Mouse (Mus musculus) cerebellum, adult 2 months (tissue): Measurements from ENCODE around the gene Kcnc4. TPM values are rescaled to one million over a fixed set of nuclear protein-coding genes. Genes with fewer than 3 reads are reported as not detected.
A peak's percentile ranks its signal among the peaks of the same experiment; 100 is the strongest.

Source experiments
- DNase-seq, 2 experiments: peaks; one replicate each; pipeline ENCODE4 v3.0.0; 2021
- H3K27ac ChIP-seq: fragments of 200-500 bp; 2 replicates; pipeline ENCODE4 v1.5.1; 2012; ENCODE audit warnings: low read length, control low read depth, inconsistent platforms; ENCODE audit not compliant: insufficient read depth
- H3K27me3 ChIP-seq: fragments of 200-500 bp; 2 replicates; pipeline ENCODE4 v1.6.1; 2012; ENCODE audit warnings: inconsistent platforms, mild to moderate bottlenecking, low read length, moderate library complexity; ENCODE audit not compliant: control insufficient read depth, insufficient read depth
- H3K4me1 ChIP-seq: fragments of 200-500 bp; 2 replicates; pipeline ENCODE4 v1.6.1; 2011; ENCODE audit warnings: low read length; ENCODE audit not compliant: control insufficient read depth, insufficient read depth
- H3K4me3 ChIP-seq: fragments of 200-500 bp; replicated peaks from 2 replicates; pipeline ENCODE3; 2011; ENCODE audit warnings: mild to moderate bottlenecking, low read depth, low read length, control low read depth; ENCODE audit not compliant: insufficient read depth
- CTCF ChIP-seq: fragments of 200-500 bp; IDR thresholded peaks from 2 replicates; pipeline ENCODE4 v1.5.1; 2011; ENCODE audit warnings: low read depth, mild to moderate bottlenecking, control low read depth, low read length, moderate library complexity, borderline replicate concordance; ENCODE audit not compliant: insufficient read depth
- POLR2A ChIP-seq: fragments of 200-500 bp; IDR thresholded peaks from 2 replicates; pipeline ENCODE4 v1.6.1; 2011; ENCODE audit warnings: low read length, control low read depth, borderline replicate concordance; ENCODE audit not compliant: insufficient read depth
- WGBS: fragments of 180-500 bp; shearing (Covaris S2); methylation state at CpG from one replicate; pipeline ENCODE4 v1.1.7; 2018; 5-methylcytosine and 5-hydroxymethylcytosine counted together
- polyA plus RNA-seq: library from polyadenylated mRNA; depleted of rRNA; stranded (reverse); fragments of >200 nt; gene quantifications from 2 replicates; pipeline ENCODE4 v1.2.3, GENCODE M21; 2012

The Kcnc4 gene
- polyA plus RNA-seq, 1 experiment, result 62.3 TPM

DNA sequence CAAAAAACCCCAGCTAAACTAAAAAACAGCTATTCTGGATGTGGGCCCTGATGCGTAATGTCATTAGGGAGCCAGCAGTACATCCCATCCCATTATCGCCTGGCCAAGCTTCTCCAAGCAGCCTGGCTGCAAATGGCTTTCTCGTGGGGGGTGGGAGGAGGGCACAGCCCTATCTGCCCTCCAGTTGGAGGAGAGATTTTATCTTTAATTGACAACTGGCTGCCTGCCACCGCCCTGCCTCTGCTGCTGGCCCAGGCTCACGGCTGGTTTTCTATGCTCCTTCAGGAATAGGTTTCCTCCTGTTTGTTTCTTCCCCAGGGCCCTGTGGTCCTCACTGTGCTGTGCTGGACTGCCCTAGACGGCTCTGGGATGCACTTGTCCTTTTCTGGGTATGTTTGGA, 22.9 kb downstream of the Kcnc4 start:
- H3K4me1 ChIP-seq, result peaks cover 3% of the 10 kb centered on the region
- no peak for DNase-seq
- WGBS, result 31% methylated on average over 6 of the region's 6 CpGs
- H3K27me3 ChIP-seq, result no peaks in the 10 kb centered on the region; the same call in 1 of the 2 replicates
- H3K4me3 ChIP-seq, result no peak overlapping the region
- H3K27ac ChIP-seq, result no peak overlapping the region
- TF ChIP-seq CTCF (no peak), POLR2A (no peak)

DNA sequence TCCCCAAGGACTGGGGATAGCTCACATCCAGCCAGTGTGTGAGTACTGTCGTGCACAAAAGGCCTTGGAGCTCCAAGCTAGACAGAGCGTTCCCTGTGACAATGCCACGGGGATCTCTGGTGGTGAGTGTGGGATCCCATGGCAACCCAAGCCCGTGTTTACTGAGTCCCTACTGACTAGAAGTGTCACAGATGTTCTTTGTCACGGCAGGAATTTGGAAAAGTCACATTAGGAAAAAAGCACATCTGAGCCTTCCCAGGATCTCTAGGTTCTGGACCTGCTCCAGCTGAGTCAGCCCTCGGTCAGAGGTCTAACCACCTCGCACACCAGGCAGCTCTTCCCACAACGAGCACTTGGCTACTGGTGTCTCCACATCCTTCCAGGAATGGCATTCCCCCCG, 25.7 kb downstream of the Kcnc4 start:
- TF ChIP-seq POLR2A, result no peak
- TF ChIP-seq CTCF, result no peak
- DNase-seq, result no peak
- H3K27ac ChIP-seq, result no peak overlapping the region
- H3K27me3 ChIP-seq, result no peaks in the 10 kb centered on the region; the same call in 1 of the 2 replicates
- H3K4me1 ChIP-seq, result no peaks in the 10 kb centered on the region; the same call in 1 of the 2 replicates
- WGBS, result 44% methylated on average over 9 of the region's 9 CpGs
- H3K4me3 ChIP-seq, result no peak overlapping the region

DNA sequence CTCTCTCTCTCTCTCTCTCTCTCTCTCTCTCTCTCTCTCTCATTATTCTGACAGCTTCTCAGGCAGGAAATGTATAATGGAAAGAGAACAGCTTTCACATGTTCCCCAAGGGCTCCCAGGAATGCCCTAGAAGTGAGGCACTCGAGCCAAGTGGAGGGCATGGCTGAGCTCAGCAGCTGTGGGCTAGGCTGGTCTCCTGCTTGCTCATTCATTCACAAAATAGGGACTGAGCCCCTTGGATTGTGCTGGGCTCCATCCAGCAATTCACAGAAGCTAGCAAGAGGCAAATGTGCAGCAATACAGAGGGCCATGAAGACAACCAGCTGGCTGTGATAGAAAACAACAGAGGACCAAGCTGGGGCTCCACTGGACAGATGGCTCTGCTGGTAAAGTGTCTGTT, 28.1 kb downstream of the Kcnc4 start:
- 19% methylated on average over 1 of the region's 1 CpGs for WGBS
- no peak for DNase-seq
- Histone ChIP-seq H3K4me1 (no peaks in the 10 kb centered on the region), H3K27me3 (no peaks in the 10 kb centered on the region; the same call in 1 of the 2 replicates), H3K27ac (no peak overlapping the region), H3K4me3 (no peak overlapping the region)
- TF ChIP-seq POLR2A, result no peak
- no peak for TF ChIP-seq CTCF

DNA sequence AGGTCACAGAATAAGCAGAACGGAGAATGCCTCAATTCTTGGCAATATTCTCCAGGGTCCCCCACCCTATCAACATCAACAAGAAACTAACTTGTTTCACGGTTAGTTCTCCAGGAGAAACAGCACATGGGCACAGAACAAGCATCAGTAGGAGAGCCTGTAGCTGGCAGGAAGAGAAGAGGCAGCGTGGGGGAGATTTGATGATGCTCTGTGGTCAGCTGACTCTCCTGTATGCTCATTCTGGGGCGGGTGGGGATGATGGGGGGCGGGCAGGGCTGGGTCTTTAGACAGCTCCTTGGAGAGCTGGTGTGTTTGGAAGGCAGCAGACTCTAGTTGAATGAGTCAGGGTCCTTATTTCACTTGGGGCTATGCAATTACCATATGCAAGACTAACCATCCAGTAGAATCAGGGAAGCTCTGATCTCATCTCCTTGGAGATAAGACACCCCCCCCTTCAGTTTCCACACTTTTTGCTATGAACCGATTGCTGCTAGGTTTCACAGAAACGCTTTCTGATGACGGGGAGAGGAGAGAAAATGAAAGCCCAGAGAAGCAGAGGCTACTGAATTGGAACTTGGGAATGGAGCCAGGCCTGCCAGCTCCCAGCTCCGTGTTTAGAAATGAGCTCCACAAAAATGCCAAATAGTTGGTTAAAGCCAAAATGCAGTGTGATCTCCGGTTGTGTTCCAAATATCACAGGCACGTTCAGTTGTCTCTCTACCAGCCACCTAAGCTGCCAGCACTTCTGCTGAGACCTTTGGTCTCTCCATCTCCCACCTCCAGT, 34.9 kb downstream of the Kcnc4 start:
- no peak overlapping the region for H3K4me3 ChIP-seq
- TF ChIP-seq CTCF, result no peak
- no peak for TF ChIP-seq POLR2A
- 19% methylated on average over 11 of the region's 11 CpGs for WGBS
- H3K27me3 ChIP-seq, result no peaks in the 10 kb centered on the region
- peaks cover 3% of the 10 kb centered on the region; the same call in 1 of the 2 replicates for H3K4me1 ChIP-seq
- peak; percentile 28 to 40 for DNase-seq
- no peak overlapping the region for H3K27ac ChIP-seq

DNA sequence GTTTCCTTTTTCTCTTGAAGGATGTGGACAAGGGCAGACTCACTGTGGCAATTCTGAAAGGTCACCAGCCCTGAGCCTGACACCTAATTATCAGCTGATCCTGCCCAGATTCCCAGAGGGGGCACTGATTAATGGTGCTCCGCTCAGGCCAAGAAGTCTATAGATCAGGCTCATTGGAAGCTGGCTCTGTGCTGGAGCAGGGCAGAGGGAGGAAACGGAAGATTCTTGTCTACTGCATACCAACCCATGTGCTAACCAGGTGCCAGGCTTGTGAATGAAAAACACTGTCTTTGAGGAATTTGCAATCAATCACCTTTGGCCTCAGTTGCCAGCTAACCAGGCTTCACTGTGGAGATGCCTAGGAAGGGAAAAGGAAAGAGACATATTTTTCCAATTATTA, 39.2 kb downstream of the Kcnc4 start:
- TF ChIP-seq CTCF (no peak), POLR2A (no peak)
- Histone ChIP-seq H3K4me3 (no peak overlapping the region), H3K27ac (no peak overlapping the region), H3K27me3 (no peaks in the 10 kb centered on the region; the same call in 1 of the 2 replicates), H3K4me1 (peaks cover 6% of the 10 kb centered on the region; the same call in 1 of the 2 replicates)
- 89% methylated on average over 2 of the region's 2 CpGs for WGBS
- no peak for DNase-seq

DNA sequence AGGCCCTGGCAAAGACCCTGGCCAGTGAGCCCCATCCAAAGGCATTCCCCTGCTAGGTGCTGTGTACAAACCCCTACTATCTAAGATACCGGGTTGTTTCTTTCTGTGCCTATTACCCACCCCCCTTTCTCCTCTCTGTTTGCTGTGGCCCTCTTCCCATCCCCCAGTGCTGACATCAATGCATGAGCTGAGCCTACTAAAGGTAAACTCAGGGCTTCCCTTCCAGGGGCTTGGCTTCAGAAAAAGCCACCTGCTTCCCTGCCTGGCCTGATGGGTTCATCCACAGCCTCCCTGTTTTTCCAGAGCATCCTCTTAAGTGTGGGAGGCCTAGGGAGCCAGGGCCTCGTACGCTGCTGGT, 42.1 kb downstream of the Kcnc4 start:
- Histone ChIP-seq H3K4me1 (peaks cover 19% of the 10 kb centered on the region), H3K27ac (no peak overlapping the region), H3K27me3 (no peaks in the 10 kb centered on the region; the same call in 1 of the 2 replicates), H3K4me3 (no peak overlapping the region)
- TF ChIP-seq POLR2A (no peak), CTCF (no peak)
- no peak for DNase-seq
- WGBS, result 94% methylated on average over 3 of the region's 3 CpGs

DNA sequence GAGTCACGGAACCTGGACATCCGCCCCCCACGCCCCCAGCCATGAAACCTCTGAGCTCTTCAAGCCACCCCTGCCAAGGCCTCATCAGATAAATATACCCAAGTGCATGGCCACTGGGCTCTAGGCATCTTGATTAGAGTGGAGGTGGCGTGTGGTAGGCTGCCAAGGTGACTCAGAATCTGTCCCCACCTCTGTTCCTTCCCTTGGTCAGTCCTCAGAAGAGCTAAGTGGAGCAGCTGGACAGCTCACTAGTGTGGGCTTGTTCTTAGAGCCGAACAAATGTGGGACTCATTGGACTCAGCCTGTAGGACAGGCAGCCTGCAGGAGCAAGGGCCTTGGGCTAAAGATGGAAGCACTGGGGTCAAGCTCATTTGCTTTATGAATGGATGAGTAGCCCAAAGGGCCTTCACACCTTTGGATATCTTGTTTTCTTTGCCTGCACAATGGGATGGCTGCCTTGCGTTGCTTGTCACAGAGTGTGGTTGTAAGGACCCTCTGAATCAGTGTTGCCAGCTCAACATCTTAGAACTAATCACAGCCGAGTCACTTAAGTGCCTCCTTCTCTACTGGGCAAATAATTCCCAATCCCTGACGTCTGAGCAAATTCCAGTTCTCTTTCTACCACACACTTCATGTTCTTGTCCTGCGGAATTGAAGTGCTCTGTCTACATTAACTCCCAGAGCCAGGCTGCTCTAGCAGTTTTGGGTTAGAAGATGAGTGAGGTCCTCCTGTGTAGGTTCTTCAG, 42.6 kb downstream of the Kcnc4 start:
- Histone ChIP-seq H3K27me3 (no peaks in the 10 kb centered on the region; the same call in 1 of the 2 replicates), H3K4me3 (no peak overlapping the region), H3K27ac (no peak overlapping the region), H3K4me1 (peaks cover 23% of the 10 kb centered on the region)
- 93% methylated on average over 9 of the region's 9 CpGs for WGBS
- DNase-seq, result no peak
- no peak for TF ChIP-seq CTCF
- no peak for TF ChIP-seq POLR2A
